ENCODE assay signal across 20 mouse cellular contexts in genomic region chr2:76621724-76622123, GRCm38 (mm10). TPM values are rescaled to one million over a fixed set of nuclear protein-coding genes. Genes with fewer than 3 reads are reported as not detected.
"Had no signal": no experiment of that assay in that cellular context is flagged by ENCODE, and none has a peak within 500 bp of the region (broad histone marks: within the 10 kb centered on the region; RNA-seq: fewer than 3 reads in every experiment).

No protein-coding gene starts in this region.

- ATAC-seq: liver, postnatal 0 days; lung, postnatal 0 days; midbrain, embryonic 15.5 days had no signal

- H3K9ac ChIP-seq: kidney, embryonic 15.5 days; limb, embryonic 12.5 days; limb, embryonic 15.5 days; liver, embryonic 14.5 days; liver, postnatal 0 days; lung, embryonic 14.5 days; midbrain, embryonic 12.5 days; midbrain, embryonic 15.5 days; neural tube, embryonic 12.5 days; neural tube, embryonic 15.5 days; stomach, embryonic 15.5 days had no signal

- H3K4me1 ChIP-seq: kidney, embryonic 15.5 days; limb, embryonic 12.5 days; limb, embryonic 15.5 days; midbrain, embryonic 12.5 days; midbrain, embryonic 15.5 days; neural tube, embryonic 12.5 days; stomach, embryonic 15.5 days had no signal

- H3K4me3 ChIP-seq: kidney, embryonic 15.5 days; limb, embryonic 12.5 days; limb, embryonic 15.5 days; midbrain, embryonic 12.5 days; midbrain, embryonic 15.5 days; neural tube, embryonic 12.5 days; neural tube, embryonic 15.5 days; stomach, embryonic 15.5 days had no signal

- H3K27ac ChIP-seq: kidney, embryonic 15.5 days; limb, embryonic 12.5 days; limb, embryonic 15.5 days; liver, embryonic 14.5 days; macrophage; midbrain, embryonic 12.5 days; midbrain, embryonic 15.5 days; neural tube, embryonic 12.5 days; neural tube, embryonic 15.5 days; stomach, embryonic 15.5 days had no signal

- H3K9me3 ChIP-seq: limb, embryonic 15.5 days; midbrain, embryonic 15.5 days; neural tube, embryonic 15.5 days; stomach, embryonic 15.5 days had no signal

- DNase-seq: kidney, postnatal 14 days; kidney, postnatal 4 days; left cerebral cortex, postnatal 4 days; liver, postnatal 0 days; lung, embryonic 14.5 days; retina, postnatal 1 day; right cerebral cortex, postnatal 25 days; thymus, postnatal 25 days had no signal

- H3K4me2 ChIP-seq: kidney, embryonic 15.5 days; limb, embryonic 12.5 days; limb, embryonic 15.5 days; liver, embryonic 11.5 days; lung, embryonic 14.5 days; midbrain, embryonic 12.5 days; midbrain, embryonic 15.5 days; neural tube, embryonic 12.5 days; neural tube, embryonic 15.5 days; stomach, embryonic 15.5 days had no signal

- H3K27me3 ChIP-seq: kidney, embryonic 15.5 days; limb, embryonic 12.5 days; limb, embryonic 15.5 days; midbrain, embryonic 12.5 days; midbrain, embryonic 15.5 days; neural tube, embryonic 12.5 days; neural tube, embryonic 15.5 days; stomach, embryonic 15.5 days had no signal

RNA-seq across cellular contexts. Expression of gene Pjvk, which starts 26.6 kb away (rescaled TPM):
- polyA plus RNA-seq: liver, embryonic 11.5 days; liver, embryonic 14.5 days; liver, postnatal 0 days had no signal
